Mouse (Mus musculus) heart, embryonic 11.5 days (tissue): ENCODE results near the gene Gm10392. TPM values are rescaled to one million over a fixed set of nuclear protein-coding genes. Genes with fewer than 3 reads are reported as not detected.

Experiments
- ATAC-seq: fragments of 200-750 bp; cut with Nextera tagmentation; replicated peaks from 2 replicates; pipeline ENCODE4 v1.8.0; 2017; ENCODE audit warnings: moderate library complexity; ENCODE audit not compliant: insufficient number of reproducible peaks, low FRiP score, low TSS enrichment
- H3K27ac ChIP-seq: fragments of 300-500 bp; sonication (generic); 2 replicates; pipeline ENCODE4 v1.5.1; 2014; ENCODE audit warnings: mild to moderate bottlenecking, low read depth, low read length
- H3K27me3 ChIP-seq: fragments of 300-500 bp; sonication (generic); 2 replicates; pipeline ENCODE4 v1.6.1; 2014; ENCODE audit warnings: mild to moderate bottlenecking, low read length, mixed read lengths; ENCODE audit not compliant: control insufficient read depth, insufficient read depth
- H3K36me3 ChIP-seq: fragments of 300-500 bp; sonication (generic); 2 replicates; pipeline ENCODE4 v1.6.1; 2014; ENCODE audit warnings: mild to moderate bottlenecking, low read length, moderate library complexity, mixed read lengths; ENCODE audit not compliant: control insufficient read depth, insufficient read depth
- H3K4me1 ChIP-seq: fragments of 300-500 bp; sonication (generic); 2 replicates; pipeline ENCODE4 v1.6.1; 2014; ENCODE audit warnings: low read length; ENCODE audit not compliant: control insufficient read depth, insufficient read depth
- H3K4me2 ChIP-seq: fragments of 300-500 bp; sonication (generic); 2 replicates; pipeline ENCODE4 v1.6.1; 2014; ENCODE audit warnings: mild to moderate bottlenecking, moderate library complexity
- H3K4me3 ChIP-seq: fragments of 300-500 bp; sonication (generic); 2 replicates; pipeline ENCODE4 v1.5.1; 2014; ENCODE audit warnings: low read depth, low read length
- H3K9ac ChIP-seq: fragments of 300-500 bp; sonication (generic); 2 replicates; pipeline ENCODE4 v1.6.1; 2014; ENCODE audit warnings: mild to moderate bottlenecking, low read depth, low read length, moderate library complexity
- H3K9me3 ChIP-seq: fragments of 300-500 bp; sonication (generic); replicated peaks from 2 replicates; pipeline ENCODE4 v1.6.1; 2016; ENCODE audit warnings: low read length; ENCODE audit not compliant: control insufficient read depth
- WGBS: fragments of 180-500 bp; shearing (Covaris S2); extraction: QIAGEN DNeasy Blood & Tissue Kit; methylation state at CpG from one replicate; pipeline ENCODE4 v1.1.7; 2014; ENCODE audit not compliant: insufficient replicate concordance; 5-methylcytosine and 5-hydroxymethylcytosine counted together
- polyA plus RNA-seq: library from polyadenylated mRNA; unstranded; fragments of >200 nt; fragmentation: Nextera tagmentation; extraction: Ambion mirVana; gene quantifications from 2 replicates; pipeline ENCODE4 v1.2.1, GENCODE M21; 2014

Gm10392 gene
- polyA plus RNA-seq, 1 experiment from 2014 or later, result 0.13 TPM

GRCm38 (mm10) chr11:77511336-77511735 is 7.7 kb downstream of the Gm10392 start:
- 83% methylated on average over 5 of the region's 5 CpGs for WGBS
- no peak overlapping the region for H3K4me2 ChIP-seq
- H3K36me3 ChIP-seq, result peaks cover 14% of the 10 kb centered on the region
- peaks cover 42% of the 10 kb centered on the region for H3K4me1 ChIP-seq
- H3K27me3 ChIP-seq, result peaks cover 10% of the 10 kb centered on the region
- no peak overlapping the region for H3K27ac ChIP-seq
- no peak overlapping the region for H3K4me3 ChIP-seq
- no peak for ATAC-seq
- no peaks in the 10 kb centered on the region for H3K9me3 ChIP-seq
- H3K9ac ChIP-seq, result no peak overlapping the region

DNA sequence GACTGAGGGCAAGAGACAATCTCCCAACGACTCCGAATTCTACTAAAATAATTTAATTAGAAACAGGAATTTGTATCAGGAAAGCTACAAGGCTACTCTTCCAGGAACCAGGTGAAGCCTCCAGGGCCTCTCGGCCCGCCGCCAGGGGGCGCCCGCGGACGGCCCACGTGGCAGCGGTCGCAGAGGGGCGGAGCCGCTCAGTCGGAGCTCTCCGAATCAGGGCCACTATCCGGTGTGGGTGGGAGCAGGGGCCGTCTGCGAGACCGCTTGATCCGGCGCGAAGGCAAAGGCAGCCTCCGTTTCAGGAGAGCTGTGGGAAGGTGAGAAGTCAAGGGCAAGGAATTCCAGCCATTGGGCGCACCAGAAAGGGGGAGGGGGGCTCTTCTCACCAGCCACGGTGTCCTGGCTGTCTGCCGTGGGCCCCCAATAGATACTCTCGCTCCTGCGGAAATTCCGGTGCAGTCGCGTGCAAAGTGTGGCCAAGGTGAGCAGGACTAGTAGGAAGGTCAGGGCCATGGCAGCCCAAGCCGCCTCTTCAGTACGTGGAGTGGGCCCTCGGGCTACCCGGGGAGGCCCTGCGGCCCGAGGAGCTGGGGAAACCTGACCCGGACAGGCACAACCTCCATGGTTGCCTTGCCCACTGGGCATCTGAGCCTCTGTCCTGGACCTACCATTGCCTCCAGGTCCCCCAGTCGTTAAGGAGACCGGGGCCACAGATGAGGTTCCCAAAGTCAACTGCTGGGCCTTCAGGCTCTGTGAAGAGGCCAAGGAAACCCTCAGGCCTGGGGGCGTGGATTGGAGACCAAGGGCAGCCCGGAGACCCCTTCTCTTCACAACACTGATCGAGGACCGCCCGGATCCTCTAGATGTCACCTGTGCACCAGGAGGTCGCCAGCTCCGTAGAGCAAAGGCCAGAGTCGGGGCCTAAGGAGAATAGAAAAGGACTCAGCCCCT is 10.7 kb downstream of the Gm10392 start:
- WGBS, result 16% methylated on average over 49 of the region's 49 CpGs
- Histone ChIP-seq H3K27ac (peak overlapping the region; percentile 46; the same call in 1 of the 2 replicates), H3K27me3 (no peaks in the 10 kb centered on the region), H3K9ac (peak overlapping the region; percentile 74), H3K9me3 (no peaks in the 10 kb centered on the region), H3K4me2 (peak overlapping the region; percentile 80), H3K4me1 (peaks cover 17% of the 10 kb centered on the region), H3K4me3 (peak overlapping the region; percentile 28), H3K36me3 (peaks cover 28% of the 10 kb centered on the region)
- ATAC-seq, result peak; percentile 47

- Histone ChIP-seq H3K4me1 (peaks cover 16% of the 10 kb centered on the region), H3K4me3 (no peak overlapping the region), H3K4me2 (peak overlapping the region; percentile 80), H3K9ac (peak overlapping the region; percentile 49; the same call in 1 of the 2 replicates), H3K27me3 (no peaks in the 10 kb centered on the region), H3K27ac (no peak overlapping the region), H3K36me3 (peaks cover 37% of the 10 kb centered on the region), H3K9me3 (no peaks in the 10 kb centered on the region)
- ATAC-seq, result no peak
- 76% methylated on average over 4 of the region's 4 CpGs for WGBS
Measured at GRCm38 (mm10) chr11:77507426-77507825, 11.6 kb downstream of the Gm10392 start.

DNA sequence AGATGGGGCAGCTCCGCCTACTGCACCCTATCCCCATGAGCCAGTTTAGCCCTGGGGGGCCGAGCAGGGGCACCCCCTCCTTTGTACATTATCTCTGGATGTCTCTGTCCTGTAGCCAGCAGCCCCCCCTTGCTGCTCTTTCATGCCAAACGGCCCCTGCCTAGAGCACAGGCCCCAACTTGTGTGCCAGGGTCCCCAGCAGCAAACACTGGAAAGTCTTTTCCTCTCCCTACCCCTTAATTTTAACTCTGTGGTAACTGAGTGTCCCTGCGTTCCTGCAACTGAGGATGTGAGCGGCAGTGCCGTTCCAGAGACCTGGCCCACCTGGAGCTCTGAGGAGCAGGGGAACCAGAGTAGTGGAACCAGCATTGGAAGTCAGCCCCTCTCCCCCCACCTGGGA is 12.1 kb downstream of the Gm10392 start:
- Histone ChIP-seq H3K27me3 (no peaks in the 10 kb centered on the region), H3K36me3 (peaks cover 40% of the 10 kb centered on the region), H3K9me3 (no peaks in the 10 kb centered on the region), H3K4me3 (no peak overlapping the region), H3K4me2 (no peak overlapping the region), H3K27ac (no peak overlapping the region), H3K9ac (no peak overlapping the region), H3K4me1 (peaks cover 13% of the 10 kb centered on the region)
- WGBS, result 82% methylated on average over 6 of the region's 6 CpGs
- ATAC-seq, result no peak

GRCm38 (mm10) chr11:77506273-77506672 is 12.7 kb downstream of the Gm10392 start:
- WGBS, result 84% methylated on average over 14 of the region's 14 CpGs
- H3K36me3 ChIP-seq, result peaks cover 40% of the 10 kb centered on the region

GRCm38 (mm10) chr11:77505291-77505980 is 13.6 kb downstream of the Gm10392 start:
- 84% methylated on average over 22 of the region's 22 CpGs for WGBS
- H3K4me1 ChIP-seq, result peaks cover 13% of the 10 kb centered on the region
- no peaks in the 10 kb centered on the region for H3K9me3 ChIP-seq
- no peak for ATAC-seq
- no peak overlapping the region for H3K4me2 ChIP-seq
- H3K27me3 ChIP-seq, result no peaks in the 10 kb centered on the region
- no peak overlapping the region for H3K9ac ChIP-seq
- no peak overlapping the region for H3K4me3 ChIP-seq
- H3K27ac ChIP-seq, result no peak overlapping the region
- peaks cover 43% of the 10 kb centered on the region for H3K36me3 ChIP-seq

More at GRCm38 (mm10) chr11:77506273-77506672, 12.7 kb downstream of the Gm10392 start:
- Histone ChIP-seq H3K9ac (no peak overlapping the region), H3K27ac (no peak overlapping the region), H3K4me3 (no peak overlapping the region), H3K27me3 (no peaks in the 10 kb centered on the region), H3K9me3 (no peaks in the 10 kb centered on the region), H3K4me2 (no peak overlapping the region), H3K4me1 (peaks cover 13% of the 10 kb centered on the region)
- ATAC-seq, result no peak

- no peaks in the 10 kb centered on the region for H3K9me3 ChIP-seq
- no peak overlapping the region for H3K4me2 ChIP-seq
- 92% methylated on average over 19 of the region's 19 CpGs for WGBS
- no peak overlapping the region for H3K9ac ChIP-seq
- H3K27ac ChIP-seq, result no peak overlapping the region
- H3K36me3 ChIP-seq, result peaks cover 49% of the 10 kb centered on the region
- H3K4me3 ChIP-seq, result no peak overlapping the region
- ATAC-seq, result no peak
- H3K27me3 ChIP-seq, result no peaks in the 10 kb centered on the region
- peaks cover 13% of the 10 kb centered on the region for H3K4me1 ChIP-seq
Measured at GRCm38 (mm10) chr11:77504377-77504776, 14.6 kb downstream of the Gm10392 start.

- Histone ChIP-seq H3K27ac (no peak overlapping the region), H3K4me1 (peaks cover 12% of the 10 kb centered on the region), H3K4me3 (no peak overlapping the region), H3K36me3 (peaks cover 47% of the 10 kb centered on the region), H3K9ac (no peak overlapping the region), H3K4me2 (no peak overlapping the region), H3K27me3 (no peaks in the 10 kb centered on the region), H3K9me3 (no peaks in the 10 kb centered on the region)
- WGBS, result 63% methylated on average over 3 of the region's 3 CpGs
- no peak for ATAC-seq
Measured at GRCm38 (mm10) chr11:77503511-77503910, 15.5 kb downstream of the Gm10392 start.
